Mouse (Mus musculus) layer of hippocampus, adult 9-11 months (tissue): ENCODE measurements around the gene Enpp3.

Source experiments
- DNase-seq: peaks from one replicate; pipeline ENCODE4 v3.0.0; 2022

Gene Enpp3

GRCm38 (mm10) chr10:24842676-24843075, at the start of gene Enpp3:
Gene Enpp3, minus strand, starts transcription at chr10:24842823.
- no peak for DNase-seq

GRCm38 (mm10) chr10:24888343-24888742, 45.7 kb upstream of the Enpp3 start:
- no peak for DNase-seq

GRCm38 (mm10) chr10:24886008-24886407, 43.4 kb upstream of the Enpp3 start:
- DNase-seq, result no peak

GRCm38 (mm10) chr10:24873624-24874023, 31.0 kb upstream of the Enpp3 start:
- no peak for DNase-seq

GRCm38 (mm10) chr10:24869760-24870290, 27.2 kb upstream of the Enpp3 start, which contains the start of gene Med23:
Gene Med23, plus strand, starts transcription at chr10:24869986.
- DNase-seq, result peak; percentile 97

GRCm38 (mm10) chr10:24864434-24864833, 21.8 kb upstream of the Enpp3 start:
- DNase-seq, result no peak

- DNase-seq, result no peak
These were observed 20.5 kb upstream of the Enpp3 start for GRCm38 (mm10) chr10:24863146-24863545.

- no peak for DNase-seq
These were observed 625 bp downstream of the Enpp3 start for GRCm38 (mm10) chr10:24841998-24842397.

- no peak for DNase-seq
These were observed 1.8 kb downstream of the Enpp3 start for GRCm38 (mm10) chr10:24840795-24841194.

GRCm38 (mm10) chr10:24836366-24837038, 6.1 kb downstream of the Enpp3 start:
- DNase-seq, result no peak

- DNase-seq, result no peak
These were observed 6.8 kb downstream of the Enpp3 start for GRCm38 (mm10) chr10:24835702-24836342.

GRCm38 (mm10) chr10:24834634-24835371, 7.8 kb downstream of the Enpp3 start:
- no peak for DNase-seq

GRCm38 (mm10) chr10:24832306-24832705, 10.3 kb downstream of the Enpp3 start:
- no peak for DNase-seq

GRCm38 (mm10) chr10:24831377-24832095, 11.1 kb downstream of the Enpp3 start:
- DNase-seq, result no peak

GRCm38 (mm10) chr10:24830448-24830847, 12.2 kb downstream of the Enpp3 start:
- no peak for DNase-seq

GRCm38 (mm10) chr10:24828136-24828535, 14.5 kb downstream of the Enpp3 start:
- DNase-seq, result no peak

GRCm38 (mm10) chr10:24826130-24826529, 16.5 kb downstream of the Enpp3 start:
- DNase-seq, result no peak

- DNase-seq, result no peak
These were observed 17.1 kb downstream of the Enpp3 start for GRCm38 (mm10) chr10:24825456-24826081.

- DNase-seq, result no peak
These were observed 18.0 kb downstream of the Enpp3 start for GRCm38 (mm10) chr10:24824621-24825020.

- no peak for DNase-seq
These were observed 18.7 kb downstream of the Enpp3 start for GRCm38 (mm10) chr10:24823697-24824535.

- no peak for DNase-seq
These were observed 19.4 kb downstream of the Enpp3 start for GRCm38 (mm10) chr10:24823265-24823664.
